Mouse (Mus musculus): ENCODE data around the gene Chst14. TPM values are rescaled to one million over a fixed set of nuclear protein-coding genes. Genes with fewer than 3 reads are reported as not detected.

Gene Chst14
- polyA plus RNA-seq, 1 experiment from 2014 or later = 6.2 TPM

GRCm38 (mm10) chr2:118976282-118976929 is 50.1 kb downstream of the Chst14 start:
- H3K9ac ChIP-seq = peak overlapping the region; percentile 58
- peaks cover 15% of the 10 kb centered on the region for H3K4me1 ChIP-seq (replicated peaks)
- H3K4me3 ChIP-seq = peak overlapping the region; percentile 58
- H3K27me3 ChIP-seq = peaks cover 37% of the 10 kb centered on the region
- no peaks in the 10 kb centered on the region for H3K36me3 ChIP-seq
- H3K9me3 ChIP-seq = no peaks in the 10 kb centered on the region
- peak overlapping the region; percentile 66 for H3K27ac ChIP-seq (replicated peaks)
- peak; percentile 89 for ATAC-seq (ENCODE audit: low FRiP score, low read depth)
- peak overlapping the region; percentile 93 for H3K4me2 ChIP-seq
- WGBS = 2% methylated on average over 57 of the region's 57 CpGs

- no peak for ATAC-seq (ENCODE audit: low FRiP score, low read depth)
- Histone ChIP-seq H3K9me3 (no peaks in the 10 kb centered on the region), H3K4me1 (replicated peaks) (peaks cover 15% of the 10 kb centered on the region), H3K36me3 (no peaks in the 10 kb centered on the region), H3K27me3 (peaks cover 37% of the 10 kb centered on the region), H3K4me2 (peak overlapping the region; percentile 93), H3K4me3 (peak overlapping the region; percentile 58), H3K27ac (replicated peaks) (no peak overlapping the region), H3K9ac (peak overlapping the region; percentile 58; the same call in 1 of the 2 replicates)
- 18% methylated on average over 5 of the region's 5 CpGs for WGBS
These were observed 50.6 kb downstream of the Chst14 start for GRCm38 (mm10) chr2:118976941-118977340.

- Histone ChIP-seq H3K36me3 (no peaks in the 10 kb centered on the region), H3K9ac (no peak overlapping the region), H3K4me3 (no peak overlapping the region), H3K4me1 (replicated peaks) (peaks cover 12% of the 10 kb centered on the region), H3K27ac (replicated peaks) (no peak overlapping the region), H3K9me3 (no peaks in the 10 kb centered on the region), H3K4me2 (no peak overlapping the region), H3K27me3 (peaks cover 37% of the 10 kb centered on the region)
- no peak for ATAC-seq (ENCODE audit: low FRiP score, low read depth)
- 26% methylated on average over 6 of the region's 6 CpGs for WGBS
These were observed 51.8 kb downstream of the Chst14 start for GRCm38 (mm10) chr2:118978064-118978463.

Other genes starting within 250 kb of the Chst14 start
- 0.05 TPM in 1 of 2 replicates, not detected in the other for gene Ankrd63, start 222.5 kb upstream of the Chst14 start, polyA plus RNA-seq (2015; fragmentation: Nextera tagmentation; extraction: Ambion mirVana)
- 0.80 and 0.96 TPM in 2 replicates for gene Plcb2, start 198.1 kb upstream of the Chst14 start, polyA plus RNA-seq (2015; fragmentation: Nextera tagmentation; extraction: Ambion mirVana)
- 18.9 and 20.6 TPM in 2 replicates for gene Inafm2, start 180.7 kb upstream of the Chst14 start, polyA plus RNA-seq (2015; fragmentation: Nextera tagmentation; extraction: Ambion mirVana)
- gene Ccdc9b, start 163.8 kb upstream of the Chst14 start, polyA plus RNA-seq (2015; fragmentation: Nextera tagmentation; extraction: Ambion mirVana) = 1.0 and 1.5 TPM in 2 replicates
- not detected in 2 replicates for gene Phgr1, start 153.7 kb upstream of the Chst14 start, polyA plus RNA-seq (2015; fragmentation: Nextera tagmentation; extraction: Ambion mirVana)
- gene Disp2, start 146.8 kb upstream of the Chst14 start, polyA plus RNA-seq (2015; fragmentation: Nextera tagmentation; extraction: Ambion mirVana) = 71.6 and 73.5 TPM in 2 replicates
- gene Knstrn, start 112.5 kb upstream of the Chst14 start, polyA plus RNA-seq (2015; fragmentation: Nextera tagmentation; extraction: Ambion mirVana) = 23.0 and 35.1 TPM in 2 replicates
- 45.4 and 51.8 TPM in 2 replicates for gene Ivd, start 64.5 kb upstream of the Chst14 start, polyA plus RNA-seq (2015; fragmentation: Nextera tagmentation; extraction: Ambion mirVana)
- 8.0 and 8.9 TPM in 2 replicates for gene Bahd1, start 26.1 kb upstream of the Chst14 start, polyA plus RNA-seq (2015; fragmentation: Nextera tagmentation; extraction: Ambion mirVana)
- 37.0 and 39.0 TPM in 2 replicates for gene Ccdc32, start 102.9 kb downstream of the Chst14 start, polyA plus RNA-seq (2015; fragmentation: Nextera tagmentation; extraction: Ambion mirVana)
- 3.7 and 4.8 TPM in 2 replicates for gene Rpusd2, start 108.3 kb downstream of the Chst14 start, polyA plus RNA-seq (2015; fragmentation: Nextera tagmentation; extraction: Ambion mirVana)
- gene Knl1, start 120.6 kb downstream of the Chst14 start, polyA plus RNA-seq (2015; fragmentation: Nextera tagmentation; extraction: Ambion mirVana) = 10.3 and 11.8 TPM in 2 replicates
- 11.7 and 12.7 TPM in 2 replicates for gene Rad51, start 186.3 kb downstream of the Chst14 start, polyA plus RNA-seq (2015; fragmentation: Nextera tagmentation; extraction: Ambion mirVana)
- gene Rmdn3, start 230.5 kb downstream of the Chst14 start, polyA plus RNA-seq (2015; fragmentation: Nextera tagmentation; extraction: Ambion mirVana) = 45.2 and 45.8 TPM in 2 replicates
- 9.4 and 10.0 TPM in 2 replicates for gene Gchfr, start 241.3 kb downstream of the Chst14 start, polyA plus RNA-seq (2015; fragmentation: Nextera tagmentation; extraction: Ambion mirVana)
- gene Gm14137, start 248.0 kb downstream of the Chst14 start, polyA plus RNA-seq (2015; fragmentation: Nextera tagmentation; extraction: Ambion mirVana) = 0.83 and 0.97 TPM in 2 replicates

Data from hindbrain, embryonic 15.5 days (tissue).